Mouse (Mus musculus): ENCODE results near the gene Rnf10. TPM values are rescaled to one million over a fixed set of nuclear protein-coding genes. Genes with fewer than 3 reads are reported as not detected.

Rnf10 gene
- polyA plus RNA-seq, 1 experiment: 180 TPM

DNA sequence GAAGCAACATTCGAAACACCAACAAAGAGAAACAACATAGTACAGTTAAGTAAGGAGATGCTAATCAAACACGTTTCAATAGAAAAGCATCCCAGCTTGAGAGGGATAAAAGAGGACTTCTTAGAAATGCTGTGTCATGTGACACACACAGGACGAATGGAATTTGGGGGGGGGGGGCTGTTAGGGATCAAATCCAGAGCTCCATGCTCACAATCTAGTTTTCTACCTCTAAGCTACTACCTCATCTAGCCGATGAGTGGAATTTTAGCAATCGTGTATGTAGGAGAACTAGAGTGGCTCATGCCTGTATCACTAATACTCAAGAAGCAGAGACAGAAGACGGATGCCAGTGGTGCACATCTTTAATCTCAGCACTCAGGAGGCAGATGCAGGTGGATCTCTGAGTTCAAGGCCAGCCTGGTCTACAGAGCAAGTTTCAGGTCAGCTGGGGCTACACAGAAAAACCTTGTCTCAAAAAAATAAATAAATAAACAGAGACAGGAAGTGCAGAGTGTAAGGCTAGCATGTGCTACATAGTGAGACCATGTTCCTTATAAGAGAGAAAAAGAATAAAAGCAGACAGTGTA lies 944 bp upstream of the Rnf10 start:
- Histone ChIP-seq H3K27me3 (ENCODE audit: control insufficient read depth, insufficient read depth, low read length, poor library complexity, severe bottlenecking) (no peaks in the 10 kb centered on the region), H3K36me3 (ENCODE audit: control insufficient read depth, insufficient read depth, low read length, poor library complexity, severe bottlenecking) (peaks cover 18% of the 10 kb centered on the region), H3K27ac (ENCODE audit: insufficient read depth, low read length) (peak overlapping the region; percentile 92), H3K4me1 (ENCODE audit: control insufficient read depth, insufficient read depth, low read length) (peaks cover 3% of the 10 kb centered on the region), H3K9me3 (replicated peaks; ENCODE audit: control insufficient read depth, insufficient read depth, low read length, poor library complexity, severe bottlenecking) (no peaks in the 10 kb centered on the region), H3K4me3 (ENCODE audit: low read depth, low read length) (no peak overlapping the region), H3K9ac (ENCODE audit: low read depth, poor library complexity, severe bottlenecking) (peak overlapping the region; percentile 98)
- TF ChIP-seq POLR2A (IDR thresholded peaks at IDR 0.05; ENCODE audit: insufficient read depth, low read length) (no peak), CTCF (IDR thresholded peaks at IDR 0.05; ENCODE audit: low read depth, low read length) (no peak), EP300 (IDR thresholded peaks at IDR 0.05; ENCODE audit: insufficient read depth, low read depth, low read length) (no peak)

DNA sequence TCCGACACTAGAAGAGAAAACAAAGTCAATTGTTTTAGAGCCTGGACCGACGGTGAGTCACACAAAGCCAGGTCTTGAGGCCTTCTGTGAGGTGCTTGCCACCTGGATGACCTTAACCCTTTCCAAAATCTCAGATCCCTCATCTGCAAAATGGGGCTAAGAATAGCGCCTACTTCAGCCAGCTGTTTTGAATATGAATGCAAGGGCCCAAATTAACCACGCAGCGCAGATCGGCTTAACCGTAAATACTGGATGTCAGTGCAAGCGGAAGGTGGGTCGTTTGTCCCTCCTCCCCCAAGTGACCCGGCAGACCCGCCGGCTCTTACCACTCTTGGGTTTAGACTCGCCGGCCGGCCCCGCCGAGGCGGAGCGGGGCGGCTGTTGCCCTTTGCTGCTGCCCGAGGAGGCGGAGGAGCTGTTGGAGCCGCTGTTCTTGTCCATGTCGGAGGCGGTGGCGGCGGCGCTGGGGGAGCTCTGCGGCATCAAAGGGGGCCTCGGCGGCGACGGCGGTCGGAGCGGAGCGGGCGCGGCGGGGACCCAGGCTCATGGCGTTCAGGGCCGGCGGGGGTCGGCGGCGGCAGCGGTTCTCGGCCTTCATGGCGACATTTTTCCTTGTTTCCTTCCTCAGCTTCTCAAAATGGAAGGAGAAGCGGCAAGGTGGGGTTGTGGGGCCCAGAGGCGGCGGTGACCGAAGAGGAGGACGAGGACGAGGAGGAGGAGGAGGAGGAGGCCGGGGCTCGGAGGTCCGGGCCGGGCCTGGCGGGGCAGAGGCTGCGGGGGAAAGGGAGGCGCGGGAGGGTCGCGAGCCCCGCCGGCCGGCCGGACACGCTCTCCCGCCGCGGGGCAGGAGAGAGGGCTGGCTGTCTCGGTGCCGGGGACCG lies 527 bp downstream of the Rnf10 start:
- Histone ChIP-seq H3K9me3 (replicated peaks; ENCODE audit: control insufficient read depth, insufficient read depth, low read length, poor library complexity, severe bottlenecking) (no peaks in the 10 kb centered on the region), H3K36me3 (ENCODE audit: control insufficient read depth, insufficient read depth, low read length, poor library complexity, severe bottlenecking) (peaks cover 28% of the 10 kb centered on the region), H3K4me3 (ENCODE audit: low read depth, low read length) (peak overlapping the region; percentile 92), H3K9ac (ENCODE audit: low read depth, poor library complexity, severe bottlenecking) (peak overlapping the region; percentile 98), H3K4me1 (ENCODE audit: control insufficient read depth, insufficient read depth, low read length) (peaks cover 3% of the 10 kb centered on the region), H3K27me3 (ENCODE audit: control insufficient read depth, insufficient read depth, low read length, poor library complexity, severe bottlenecking) (no peaks in the 10 kb centered on the region), H3K27ac (ENCODE audit: insufficient read depth, low read length) (0 out of 2 replicates have a peak overlapping the region, but pooled peaks have one; percentile 13)
- TF ChIP-seq POLR2A (IDR thresholded peaks at IDR 0.05; ENCODE audit: insufficient read depth, low read length) (no peak), EP300 (IDR thresholded peaks at IDR 0.05; ENCODE audit: insufficient read depth, low read depth, low read length) (peak; percentile 35; the same call in 1 of the 2 replicates), CTCF (IDR thresholded peaks at IDR 0.05; ENCODE audit: low read depth, low read length) (no peak)

DNA sequence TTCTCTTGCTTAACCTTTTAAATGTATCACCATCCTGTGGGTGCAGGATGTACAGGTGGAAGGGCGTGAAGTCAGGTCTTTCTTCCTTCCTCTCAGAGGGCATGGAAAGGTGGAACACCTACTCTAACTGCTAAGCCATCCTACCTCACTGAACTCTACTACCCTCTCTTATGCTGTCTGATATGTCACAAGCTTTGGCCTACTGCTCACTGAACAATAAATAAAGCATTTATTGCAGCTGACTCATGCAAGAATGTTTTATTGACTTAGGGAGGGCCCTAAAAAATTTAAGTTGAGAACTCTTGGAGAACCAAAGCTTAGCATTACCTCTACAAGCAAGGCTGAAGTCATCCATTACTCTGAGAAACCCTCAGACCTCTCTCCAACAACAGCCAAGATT lies 2.7 kb downstream of the Rnf10 start:
- H3K4me1 ChIP-seq (ENCODE audit: control insufficient read depth, insufficient read depth, low read length): peaks cover 5% of the 10 kb centered on the region
- H3K4me3 ChIP-seq (ENCODE audit: low read depth, low read length): no peak overlapping the region

DNA sequence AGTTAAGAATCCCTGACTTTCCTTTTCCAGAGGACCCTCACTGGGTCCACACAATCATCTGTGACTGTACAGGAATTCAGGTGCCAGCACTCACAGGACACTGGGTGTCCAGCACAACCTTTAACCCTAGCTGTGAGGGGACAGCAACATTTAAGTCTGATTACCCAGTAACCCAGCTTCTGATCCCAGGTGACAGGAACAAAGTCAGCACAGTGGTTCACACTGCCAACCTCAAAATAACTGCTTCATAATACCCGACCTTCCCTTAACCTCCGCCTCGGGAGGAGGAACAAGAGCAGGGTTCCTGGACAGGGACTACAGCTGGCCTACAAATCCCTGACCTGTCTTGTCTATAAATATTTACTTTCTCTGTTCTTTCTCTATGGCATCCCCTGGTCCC lies 4.4 kb downstream of the Rnf10 start:
- no peak for TF ChIP-seq EP300 (IDR thresholded peaks at IDR 0.05; ENCODE audit: insufficient read depth, low read depth, low read length)
- TF ChIP-seq CTCF (IDR thresholded peaks at IDR 0.05; ENCODE audit: low read depth, low read length): no peak
- no peak for TF ChIP-seq POLR2A (IDR thresholded peaks at IDR 0.05; ENCODE audit: insufficient read depth, low read length)
- Histone ChIP-seq H3K27ac (ENCODE audit: insufficient read depth, low read length) (no peak overlapping the region), H3K9me3 (replicated peaks; ENCODE audit: control insufficient read depth, insufficient read depth, low read length, poor library complexity, severe bottlenecking) (no peaks in the 10 kb centered on the region), H3K27me3 (ENCODE audit: control insufficient read depth, insufficient read depth, low read length, poor library complexity, severe bottlenecking) (no peaks in the 10 kb centered on the region), H3K36me3 (ENCODE audit: control insufficient read depth, insufficient read depth, low read length, poor library complexity, severe bottlenecking) (peaks cover 32% of the 10 kb centered on the region), H3K4me1 (ENCODE audit: control insufficient read depth, insufficient read depth, low read length) (peaks cover 2% of the 10 kb centered on the region), H3K9ac (ENCODE audit: low read depth, poor library complexity, severe bottlenecking) (no peak overlapping the region), H3K4me3 (ENCODE audit: low read depth, low read length) (no peak overlapping the region)

More for the DNA sequence above, 2.7 kb downstream of the Rnf10 start:
- H3K9ac ChIP-seq (ENCODE audit: low read depth, poor library complexity, severe bottlenecking): no peak overlapping the region
- peaks cover 29% of the 10 kb centered on the region for H3K36me3 ChIP-seq (ENCODE audit: control insufficient read depth, insufficient read depth, low read length, poor library complexity, severe bottlenecking)
- H3K27me3 ChIP-seq (ENCODE audit: control insufficient read depth, insufficient read depth, low read length, poor library complexity, severe bottlenecking): no peaks in the 10 kb centered on the region
- no peaks in the 10 kb centered on the region for H3K9me3 ChIP-seq (replicated peaks; ENCODE audit: control insufficient read depth, insufficient read depth, low read length, poor library complexity, severe bottlenecking)
- no peak overlapping the region for H3K27ac ChIP-seq (ENCODE audit: insufficient read depth, low read length)
- TF ChIP-seq EP300 (IDR thresholded peaks at IDR 0.05; ENCODE audit: insufficient read depth, low read depth, low read length) (no peak), POLR2A (IDR thresholded peaks at IDR 0.05; ENCODE audit: insufficient read depth, low read length) (no peak), CTCF (IDR thresholded peaks at IDR 0.05; ENCODE audit: low read depth, low read length) (no peak)

DNA sequence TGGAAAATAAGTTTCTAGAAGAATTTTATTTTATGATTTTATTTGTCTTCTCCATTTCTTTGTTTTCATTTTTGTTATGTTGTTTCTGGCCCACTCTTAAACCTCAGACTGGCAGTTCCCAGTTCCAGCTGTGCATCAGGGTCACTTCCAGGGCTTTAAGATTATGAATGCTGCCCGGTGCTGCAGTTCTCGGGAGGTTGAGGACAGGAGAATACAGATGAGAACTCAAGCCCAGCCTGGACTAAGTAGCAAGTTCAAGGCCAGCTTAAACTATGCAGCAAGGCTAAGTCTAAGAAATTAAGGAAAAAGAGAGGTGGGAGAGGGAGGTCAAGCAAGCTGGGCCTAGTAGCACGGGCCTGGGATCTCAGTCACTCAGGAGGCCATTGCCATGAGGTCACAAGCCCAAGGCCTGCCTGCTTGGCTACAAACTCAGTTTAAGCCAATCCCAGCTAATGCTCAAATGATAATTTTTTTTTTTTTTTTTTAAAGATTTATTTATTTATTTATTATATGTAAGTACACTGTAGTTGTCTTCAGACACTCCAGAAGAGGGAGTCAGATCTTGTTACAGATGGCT lies 5.1 kb downstream of the Rnf10 start:
- Histone ChIP-seq H3K9me3 (replicated peaks; ENCODE audit: control insufficient read depth, insufficient read depth, low read length, poor library complexity, severe bottlenecking) (no peaks in the 10 kb centered on the region), H3K36me3 (ENCODE audit: control insufficient read depth, insufficient read depth, low read length, poor library complexity, severe bottlenecking) (peaks cover 35% of the 10 kb centered on the region), H3K27me3 (ENCODE audit: control insufficient read depth, insufficient read depth, low read length, poor library complexity, severe bottlenecking) (no peaks in the 10 kb centered on the region), H3K27ac (ENCODE audit: insufficient read depth, low read length) (peak overlapping the region; percentile 41; the same call in 1 of the 2 replicates), H3K9ac (ENCODE audit: low read depth, poor library complexity, severe bottlenecking) (no peak overlapping the region), H3K4me3 (ENCODE audit: low read depth, low read length) (no peak overlapping the region), H3K4me1 (ENCODE audit: control insufficient read depth, insufficient read depth, low read length) (peaks cover 2% of the 10 kb centered on the region)
- TF ChIP-seq CTCF (IDR thresholded peaks at IDR 0.05; ENCODE audit: low read depth, low read length): no peak
- no peak for TF ChIP-seq EP300 (IDR thresholded peaks at IDR 0.05; ENCODE audit: insufficient read depth, low read depth, low read length)
- no peak for TF ChIP-seq POLR2A (IDR thresholded peaks at IDR 0.05; ENCODE audit: insufficient read depth, low read length)
